Mouse (Mus musculus) heart, embryonic 14.5 days (tissue): ENCODE results near the gene Usp29. TPM values are rescaled to one million over a fixed set of nuclear protein-coding genes. Genes with fewer than 3 reads are reported as not detected.

ENCODE experiments used
- ATAC-seq: fragments of 200-750 bp; cut with Nextera tagmentation; 2 replicates; pipeline ENCODE4 v1.8.0; 2017; ENCODE audit warnings: low read depth, moderate TSS enrichment; ENCODE audit not compliant: insufficient number of reproducible peaks, insufficient read depth, low FRiP score
- H3K27ac ChIP-seq, 2 experiments: fragments of 200-500 bp in 1 of 2; fragments of 300-500 bp in 1 of 2; sonication (generic) in 1 of 2; replicated peaks in 1 of 2; 2 replicates each; pipeline ENCODE4 v1.5.1; 2012 to 2014; ENCODE audit warnings: low read depth in 2 of 2, low read length in 2 of 2, control low read depth in 1 of 2, mild to moderate bottlenecking in 1 of 2, mixed read lengths in 1 of 2; ENCODE audit not compliant: control insufficient read depth in 1 of 2, insufficient read depth in 1 of 2
- H3K27me3 ChIP-seq: fragments of 300-500 bp; sonication (generic); 2 replicates; pipeline ENCODE4 v1.6.1; 2014; ENCODE audit warnings: mild to moderate bottlenecking, low read length, control low read depth; ENCODE audit not compliant: control insufficient read depth, insufficient read depth
- H3K36me3 ChIP-seq: fragments of 300-500 bp; sonication (generic); 2 replicates; pipeline ENCODE4 v1.6.1; 2014; ENCODE audit warnings: mild to moderate bottlenecking, control low read depth, low read length, mixed read lengths; ENCODE audit not compliant: control insufficient read depth, insufficient read depth
- H3K4me1 ChIP-seq, 2 experiments: fragments of 200-500 bp in 1 of 2; fragments of 300-500 bp in 1 of 2; sonication (generic) in 1 of 2; 2 replicates each; pipeline ENCODE4 v1.6.1; 2012 to 2014; ENCODE audit warnings: low read length in 2 of 2, control low read depth in 1 of 2, mixed read lengths in 1 of 2; ENCODE audit not compliant: control insufficient read depth in 2 of 2, insufficient read depth in 2 of 2
- H3K4me2 ChIP-seq: fragments of 300-500 bp; sonication (generic); 2 replicates; pipeline ENCODE4 v1.6.1; 2014; ENCODE audit warnings: mild to moderate bottlenecking, low read length
- H3K4me3 ChIP-seq, 2 experiments: fragments of 200-500 bp in 1 of 2; fragments of 300-500 bp in 1 of 2; sonication (generic) in 1 of 2; 2 replicates each; pipeline ENCODE4 v1.5.1; 2012 to 2014; ENCODE audit warnings: low read length in 2 of 2, mild to moderate bottlenecking in 2 of 2, control low read depth in 1 of 2, low read depth in 1 of 2, moderate library complexity in 1 of 2; ENCODE audit not compliant: control insufficient read depth in 1 of 2, insufficient read depth in 1 of 2
- H3K9ac ChIP-seq: fragments of 300-500 bp; sonication (generic); 2 replicates; pipeline ENCODE4 v1.6.1; 2014; ENCODE audit warnings: mild to moderate bottlenecking, low read length
- H3K9me3 ChIP-seq: fragments of 300-500 bp; sonication (generic); 2 replicates; pipeline ENCODE4 v1.6.1; 2016; ENCODE audit warnings: low read length, control low read depth; ENCODE audit not compliant: control insufficient read depth
- WGBS: fragments of 180-500 bp; shearing (Covaris S2); extraction: QIAGEN DNeasy Blood & Tissue Kit; methylation state at CpG from one replicate; pipeline ENCODE4 v1.1.7; 2014; 5-methylcytosine and 5-hydroxymethylcytosine counted together
- polyA plus RNA-seq: library from polyadenylated mRNA; unstranded; fragments of >200 nt; fragmentation: Nextera tagmentation; extraction: Ambion mirVana; gene quantifications from 2 replicates; pipeline ENCODE4 v1.2.1, GENCODE M21; 2014

Gene Usp29
- polyA plus RNA-seq, 1 experiment from 2014 or later = 7.7 TPM

- H3K9me3 ChIP-seq = peaks cover 28% of the 10 kb centered on the region
- 0 out of 2 replicates have a peak overlapping the region, but pooled peaks have one; percentile 35 for H3K9ac ChIP-seq
- peak; percentile 31 for ATAC-seq
- H3K4me2 ChIP-seq = peak overlapping the region; percentile 61
- no peaks in the 10 kb centered on the region for H3K27me3 ChIP-seq
- peak overlapping the region; percentile 91 to 96 for H3K27ac ChIP-seq
- no peaks in the 10 kb centered on the region for H3K4me1 ChIP-seq
- WGBS = 58% methylated on average over 19 of the region's 19 CpGs
- H3K4me3 ChIP-seq = peak overlapping the region; percentile 55 to 63
- H3K36me3 ChIP-seq = peaks cover 39% of the 10 kb centered on the region
Observed at GRCm38 (mm10) chr7:6727351-6728121, 2.8 kb upstream of the Usp29 start.

DNA sequence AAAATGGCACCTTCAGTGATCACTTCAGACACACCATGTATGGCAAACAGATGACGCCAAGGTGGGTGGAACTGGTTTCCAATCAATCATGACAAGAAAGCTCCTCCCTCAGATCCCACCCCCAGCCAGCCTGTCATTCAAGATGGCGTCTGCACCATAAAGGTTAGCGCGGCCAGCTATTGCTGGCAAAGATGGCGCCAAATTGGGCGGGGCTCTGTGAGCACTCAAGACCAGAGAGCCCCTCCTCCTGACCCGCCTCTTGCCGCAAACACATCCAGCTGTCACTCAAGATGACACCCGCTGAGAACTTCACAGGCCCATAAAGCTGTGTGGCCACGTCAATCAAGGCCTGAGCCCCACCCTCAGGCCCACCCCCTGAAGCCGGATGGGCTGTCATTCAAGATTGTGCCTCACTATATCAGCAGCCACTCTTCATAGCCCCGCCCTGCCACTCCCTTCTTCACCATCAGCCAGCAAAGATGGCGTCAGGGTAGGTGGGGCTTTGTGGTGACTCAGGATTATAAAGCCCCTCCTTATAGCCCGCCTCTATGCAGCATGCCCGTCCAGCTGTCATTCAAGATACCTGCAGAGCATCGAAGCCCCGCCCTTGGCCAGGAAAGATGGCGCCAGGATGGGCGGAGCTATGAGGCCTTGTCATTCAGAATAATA lies 2.0 kb upstream of the Usp29 start:
- H3K27ac ChIP-seq = peak overlapping the region; percentile 91 to 99
- H3K4me2 ChIP-seq = peak overlapping the region; percentile 61
- no peaks in the 10 kb centered on the region for H3K4me1 ChIP-seq
- 0 out of 2 replicates have a peak overlapping the region, but pooled peaks have one; percentile 35 for H3K9ac ChIP-seq
- no peaks in the 10 kb centered on the region for H3K27me3 ChIP-seq
- WGBS = 47% methylated on average over 19 of the region's 19 CpGs
- ATAC-seq = peak; percentile 84
- H3K36me3 ChIP-seq = peaks cover 30% of the 10 kb centered on the region
- peaks cover 28% of the 10 kb centered on the region for H3K9me3 ChIP-seq
- peak overlapping the region; percentile 63 to 66 for H3K4me3 ChIP-seq

DNA sequence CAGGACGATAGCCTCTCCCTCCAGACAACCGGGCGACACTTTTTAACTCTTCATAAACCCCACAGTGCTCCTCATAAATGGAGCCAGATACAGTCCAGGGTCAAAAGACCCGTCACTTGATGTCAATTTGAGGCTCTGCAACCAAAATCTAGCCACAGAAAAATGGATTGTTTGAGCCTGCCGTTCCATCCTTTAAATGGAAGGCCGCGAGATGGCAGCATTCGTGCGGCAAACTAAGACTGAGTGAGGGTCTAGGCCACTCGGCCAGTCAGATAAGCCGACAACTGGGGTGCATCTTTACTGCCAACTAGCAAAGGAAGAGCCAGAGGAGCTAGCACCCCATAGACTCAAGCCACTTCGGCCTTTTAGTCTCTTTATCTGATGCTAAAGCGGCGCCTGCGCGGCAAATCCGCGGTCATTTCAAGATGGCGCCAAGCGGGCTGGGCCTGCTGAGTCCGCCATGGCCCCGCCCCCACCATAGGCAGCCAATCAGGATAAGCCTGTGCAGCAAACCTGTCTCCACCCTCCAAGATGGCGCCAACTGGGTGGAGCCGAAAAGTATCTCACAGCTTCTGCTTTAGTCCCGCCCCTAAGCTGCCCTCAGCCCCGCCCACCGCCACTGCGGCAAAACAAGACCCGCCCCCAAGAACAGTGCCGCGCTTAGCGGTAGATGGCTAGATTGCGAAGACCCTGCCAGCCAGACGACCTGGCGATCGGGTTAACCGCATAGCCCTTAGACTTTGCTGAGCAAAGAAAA lies 1.1 kb upstream of the Usp29 start:
- Histone ChIP-seq H3K9me3 (peaks cover 28% of the 10 kb centered on the region), H3K9ac (peak overlapping the region; percentile 74), H3K27me3 (no peaks in the 10 kb centered on the region), H3K4me2 (peak overlapping the region; percentile 62), H3K36me3 (peaks cover 22% of the 10 kb centered on the region), H3K27ac (peak overlapping the region; percentile 91 to 99), H3K4me3 (peak overlapping the region; percentile 63 to 91), H3K4me1 (no peaks in the 10 kb centered on the region)
- WGBS = 50% methylated on average over 37 of the region's 37 CpGs
- ATAC-seq = peak; percentile 63

- WGBS = 42% methylated on average over 15 of the region's 15 CpGs
- Histone ChIP-seq H3K4me1 (no peaks in the 10 kb centered on the region), H3K27me3 (no peaks in the 10 kb centered on the region), H3K36me3 (peaks cover 6% of the 10 kb centered on the region), H3K9me3 (peaks cover 28% of the 10 kb centered on the region), H3K27ac (peak overlapping the region; percentile 71 to 73), H3K4me3 (peak overlapping the region; percentile 63 to 91), H3K4me2 (peak overlapping the region; percentile 62), H3K9ac (peak overlapping the region; percentile 74)
- ATAC-seq = no peak
Observed at GRCm38 (mm10) chr7:6730801-6731200, 423 bp downstream of the Usp29 start.

GRCm38 (mm10) chr7:6731373-6731772 lies 995 bp downstream of the Usp29 start:
- peak overlapping the region; percentile 62 for H3K4me2 ChIP-seq
- no peak for ATAC-seq
- peak overlapping the region; percentile 74 for H3K9ac ChIP-seq

DNA sequence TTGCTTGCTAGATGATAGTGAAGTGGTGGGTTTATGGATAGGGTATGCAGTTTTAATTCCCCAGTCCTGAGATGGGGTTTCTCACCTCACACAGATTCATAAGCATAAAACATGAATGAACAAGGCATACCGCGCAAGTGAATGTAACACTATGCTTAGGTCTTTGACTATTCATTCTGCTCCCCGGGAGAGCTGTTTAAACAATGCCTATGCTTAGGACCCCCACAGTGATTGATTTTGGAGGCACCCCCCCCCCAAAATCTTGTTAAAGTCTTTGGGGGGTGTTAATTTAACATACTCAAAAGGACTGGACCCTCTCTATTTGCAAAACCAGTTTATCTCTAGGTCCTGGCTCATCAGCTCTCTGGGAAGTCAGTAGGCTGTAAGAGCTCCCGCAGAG lies 1.6 kb downstream of the Usp29 start:
- Histone ChIP-seq H3K9me3 (peaks cover 28% of the 10 kb centered on the region), H3K9ac (peak overlapping the region; percentile 74)
- 43% methylated on average over 4 of the region's 4 CpGs for WGBS

More at GRCm38 (mm10) chr7:6731373-6731772, 995 bp downstream of the Usp29 start:
- WGBS = 47% methylated on average over 3 of the region's 3 CpGs
- Histone ChIP-seq H3K27me3 (no peaks in the 10 kb centered on the region), H3K27ac (0 out of 4 replicates have a peak overlapping the region, but pooled peaks of 1 of the 2 experiments have one; percentile 71), H3K4me3 (peak overlapping the region in 1 of 2 experiments; percentile 63; a peak in 2 of 4 replicates), H3K4me1 (no peaks in the 10 kb centered on the region; a peak in 1 of 4 replicates), H3K36me3 (0 out of 2 replicates have a peak, but pooled peaks cover under 1% of the 10 kb centered on the region), H3K9me3 (peaks cover 28% of the 10 kb centered on the region)

GRCm38 (mm10) chr7:6736060-6736459 lies 5.7 kb downstream of the Usp29 start:
- WGBS = 79% methylated on average over 1 of the region's 1 CpGs
- Histone ChIP-seq H3K4me3 (no peak overlapping the region), H3K36me3 (no peaks in the 10 kb centered on the region), H3K27me3 (no peaks in the 10 kb centered on the region), H3K9me3 (0 out of 2 replicates have a peak, but pooled peaks cover under 1% of the 10 kb centered on the region), H3K9ac (no peak overlapping the region), H3K27ac (no peak overlapping the region), H3K4me2 (no peak overlapping the region), H3K4me1 (no peaks in the 10 kb centered on the region; a peak in 1 of 4 replicates)
- no peak for ATAC-seq

More for the DNA sequence above, 1.6 kb downstream of the Usp29 start:
- H3K4me1 ChIP-seq = no peaks in the 10 kb centered on the region; a peak in 1 of 4 replicates
- H3K36me3 ChIP-seq = no peaks in the 10 kb centered on the region
- ATAC-seq = no peak
- peak overlapping the region; percentile 10 to 63; a peak in 3 of 4 replicates for H3K4me3 ChIP-seq
- peak overlapping the region; percentile 62 for H3K4me2 ChIP-seq
- no peaks in the 10 kb centered on the region for H3K27me3 ChIP-seq
- H3K27ac ChIP-seq = peak overlapping the region in 1 of 2 experiments; percentile 33; a peak in 1 of 4 replicates
